Mouse (Mus musculus) forebrain, embryonic 14.5 days (tissue): ENCODE measurements around the gene Grik4. TPM values are rescaled to one million over a fixed set of nuclear protein-coding genes. Genes with fewer than 3 reads are reported as not detected.

Experiments used
- microRNA-seq: library from miRNA; unstranded; fragments of <30 nt; microRNA quantifications from one replicate; pipeline ENCODE4, GENCODE M21; 2016
- polyA plus RNA-seq: library from polyadenylated mRNA; unstranded; fragments of >200 nt; fragmentation: Nextera tagmentation; extraction: Ambion mirVana; gene quantifications from 2 replicates; pipeline ENCODE4 v1.2.1, GENCODE M21; 2014

The Grik4 gene
- polyA plus RNA-seq, 1 experiment from 2014 or later, result 1.4 TPM

Small RNA genes lying within 50 kb of the gene (microRNA-seq; reads per million reads assigned to microRNA genes)
- not detected for gene Gm27509

Other genes starting within 250 kb of the Grik4 start
- 14.2 and 24.7 TPM in 2 replicates for gene Arhgef12, start 162.7 kb upstream of the Grik4 start, polyA plus RNA-seq
- 8.2 and 9.2 TPM in 2 replicates for gene Tmem136, start 172.1 kb upstream of the Grik4 start, polyA plus RNA-seq